Mouse (Mus musculus) spleen, postnatal 36 days (tissue): ENCODE measurements around the gene Six1.
A peak's percentile ranks its signal among the peaks of the same experiment; 100 is the strongest.

ENCODE experiments used
- DNase-seq, 2 experiments: peaks; one replicate each; pipeline ENCODE4 v3.0.0; 2022; ENCODE audit warnings: low spot score in 2 of 2, mixed read lengths in 1 of 2

Six1 gene

GRCm38 (mm10) chr12:73049520-73050225, 4.0 kb downstream of the Six1 start:
- DNase-seq, result no peak

- no peak for DNase-seq
Observed at GRCm38 (mm10) chr12:73048537-73048936, 5.2 kb downstream of the Six1 start.

- DNase-seq, result no peak
Observed at GRCm38 (mm10) chr12:73047576-73047975, 6.1 kb downstream of the Six1 start.

- peak; percentile 20 to 28 for DNase-seq
Observed at GRCm38 (mm10) chr12:73046607-73047180, 7.0 kb downstream of the Six1 start.

GRCm38 (mm10) chr12:73045724-73046606, 7.7 kb downstream of the Six1 start:
- no peak for DNase-seq

GRCm38 (mm10) chr12:73045046-73045723, 8.5 kb downstream of the Six1 start:
- no peak for DNase-seq

GRCm38 (mm10) chr12:73044221-73045045, 9.3 kb downstream of the Six1 start:
- DNase-seq, result no peak

GRCm38 (mm10) chr12:73043396-73044167, 10.1 kb downstream of the Six1 start:
- DNase-seq, result no peak

GRCm38 (mm10) chr12:73042903-73043302, 10.8 kb downstream of the Six1 start:
- DNase-seq, result no peak

GRCm38 (mm10) chr12:73042406-73042805, 11.3 kb downstream of the Six1 start:
- DNase-seq, result no peak

- no peak for DNase-seq
Observed at GRCm38 (mm10) chr12:73041256-73041630, 12.4 kb downstream of the Six1 start.

- no peak for DNase-seq
Observed at GRCm38 (mm10) chr12:73040563-73041255, 13.0 kb downstream of the Six1 start.

- DNase-seq, result no peak
Observed at GRCm38 (mm10) chr12:73039939-73040562, 13.6 kb downstream of the Six1 start.

- DNase-seq, result no peak
Observed at GRCm38 (mm10) chr12:73038992-73039938, 14.4 kb downstream of the Six1 start.

- DNase-seq, result no peak
Observed at GRCm38 (mm10) chr12:73038441-73038991, 15.2 kb downstream of the Six1 start.

- DNase-seq, result no peak
Observed at GRCm38 (mm10) chr12:73037385-73038160, 16.1 kb downstream of the Six1 start.
